Mouse (Mus musculus) forebrain, embryonic 11.5 days (tissue): ENCODE data around the gene Macf1. TPM values are rescaled to one million over a fixed set of nuclear protein-coding genes. Genes with fewer than 3 reads are reported as not detected.

Source experiments
- ATAC-seq: fragments of 200-750 bp; cut with Nextera tagmentation; replicated peaks from 2 replicates; pipeline ENCODE4 v1.8.0; 2017; ENCODE audit warnings: moderate TSS enrichment; ENCODE audit not compliant: low FRiP score
- DNase-seq: peaks from one replicate; pipeline ENCODE4 v3.0.0-alpha.2; 2017; ENCODE audit warnings: low spot score
- H3K27ac ChIP-seq: fragments of 300-500 bp; sonication (generic); 2 replicates; pipeline ENCODE4 v1.5.1; 2014; ENCODE audit warnings: low read depth, low read length
- H3K27me3 ChIP-seq: fragments of 300-500 bp; sonication (generic); 2 replicates; pipeline ENCODE4 v1.6.1; 2014; ENCODE audit warnings: mild to moderate bottlenecking, low read length, mixed read lengths; ENCODE audit not compliant: control insufficient read depth, insufficient read depth
- H3K36me3 ChIP-seq: fragments of 300-500 bp; sonication (generic); 2 replicates; pipeline ENCODE4 v1.6.1; 2014; ENCODE audit warnings: mild to moderate bottlenecking, low read length, moderate library complexity, mixed read lengths; ENCODE audit not compliant: control insufficient read depth, insufficient read depth
- H3K4me1 ChIP-seq: fragments of 300-500 bp; sonication (generic); replicated peaks from 2 replicates; pipeline ENCODE4 v1.6.1; 2014; ENCODE audit warnings: low read length, mixed read lengths; ENCODE audit not compliant: control insufficient read depth, insufficient read depth
- H3K4me2 ChIP-seq: fragments of 300-500 bp; sonication (generic); 2 replicates; pipeline ENCODE4 v1.6.1; 2014; ENCODE audit warnings: low read depth, mild to moderate bottlenecking, low read length, moderate library complexity, mixed read lengths; ENCODE audit not compliant: severe bottlenecking
- H3K4me3 ChIP-seq: fragments of 300-500 bp; sonication (generic); 2 replicates; pipeline ENCODE4 v1.5.1; 2014; ENCODE audit warnings: low read depth, low read length
- H3K9ac ChIP-seq: fragments of 300-500 bp; sonication (generic); 2 replicates; pipeline ENCODE4 v1.6.1; 2014; ENCODE audit warnings: low read length
- H3K9me3 ChIP-seq: fragments of 300-500 bp; sonication (generic); 2 replicates; pipeline ENCODE4 v1.6.1; 2016; ENCODE audit warnings: low read length, mixed read lengths; ENCODE audit not compliant: control insufficient read depth
- WGBS: fragments of 180-500 bp; shearing (Covaris S2); extraction: QIAGEN DNeasy Blood & Tissue Kit; methylation state at CpG from one replicate; pipeline ENCODE4 v1.1.7; 2014; 5-methylcytosine and 5-hydroxymethylcytosine counted together
- microRNA-seq: library from miRNA; unstranded; fragments of <30 nt; microRNA quantifications from one replicate; pipeline ENCODE4, GENCODE M21; 2016; ENCODE audit not compliant: insufficient number of aligned reads
- polyA plus RNA-seq: library from polyadenylated mRNA; unstranded; fragments of >200 nt; fragmentation: Nextera tagmentation; extraction: Ambion mirVana; gene quantifications from 2 replicates; pipeline ENCODE4 v1.2.1, GENCODE M21; 2014

The Macf1 gene
- polyA plus RNA-seq, 1 experiment from 2014 or later, result 88.8 TPM

- H3K4me3 ChIP-seq, result no peak overlapping the region
- 81% methylated on average over 3 of the region's 3 CpGs for WGBS
- H3K36me3 ChIP-seq, result no peaks in the 10 kb centered on the region
- no peaks in the 10 kb centered on the region for H3K9me3 ChIP-seq
- no peaks in the 10 kb centered on the region for H3K4me1 ChIP-seq
- no peaks in the 10 kb centered on the region for H3K27me3 ChIP-seq
- ATAC-seq, result no peak
- no peak overlapping the region for H3K27ac ChIP-seq
- H3K4me2 ChIP-seq, result no peak overlapping the region
- DNase-seq, result no peak
- H3K9ac ChIP-seq, result no peak overlapping the region
Observed at GRCm38 (mm10) chr4:123314497-123314896, 369.7 kb downstream of the Macf1 start.

- no peak for DNase-seq
- H3K27me3 ChIP-seq, result no peaks in the 10 kb centered on the region
- no peak overlapping the region for H3K9ac ChIP-seq
- 92% methylated on average over 6 of the region's 6 CpGs for WGBS
- H3K4me2 ChIP-seq, result no peak overlapping the region
- no peaks in the 10 kb centered on the region for H3K36me3 ChIP-seq
- H3K27ac ChIP-seq, result no peak overlapping the region
- no peaks in the 10 kb centered on the region for H3K9me3 ChIP-seq
- no peak overlapping the region for H3K4me3 ChIP-seq
- no peak for ATAC-seq
- H3K4me1 ChIP-seq, result no peaks in the 10 kb centered on the region
Observed at GRCm38 (mm10) chr4:123313010-123313409, 371.1 kb downstream of the Macf1 start.

GRCm38 (mm10) chr4:123311845-123312244, 372.3 kb downstream of the Macf1 start:
- Histone ChIP-seq H3K4me2 (no peak overlapping the region), H3K4me1 (no peaks in the 10 kb centered on the region), H3K27me3 (no peaks in the 10 kb centered on the region), H3K9me3 (no peaks in the 10 kb centered on the region), H3K27ac (no peak overlapping the region), H3K4me3 (no peak overlapping the region), H3K36me3 (no peaks in the 10 kb centered on the region), H3K9ac (no peak overlapping the region)
- no peak for DNase-seq
- ATAC-seq, result no peak
- WGBS, result 83% methylated on average over 7 of the region's 7 CpGs

GRCm38 (mm10) chr4:123308292-123308691, 375.9 kb downstream of the Macf1 start:
- no peak for ATAC-seq
- Histone ChIP-seq H3K4me2 (no peak overlapping the region), H3K4me1 (no peaks in the 10 kb centered on the region), H3K27ac (no peak overlapping the region), H3K9me3 (no peaks in the 10 kb centered on the region), H3K36me3 (no peaks in the 10 kb centered on the region), H3K4me3 (no peak overlapping the region), H3K27me3 (no peaks in the 10 kb centered on the region), H3K9ac (no peak overlapping the region)
- 60% methylated on average over 3 of the region's 3 CpGs for WGBS
- peak; percentile 41 for DNase-seq

- Histone ChIP-seq H3K4me2 (no peak overlapping the region), H3K27ac (no peak overlapping the region), H3K36me3 (no peaks in the 10 kb centered on the region), H3K9ac (no peak overlapping the region), H3K27me3 (no peaks in the 10 kb centered on the region), H3K4me3 (no peak overlapping the region), H3K9me3 (no peaks in the 10 kb centered on the region), H3K4me1 (no peaks in the 10 kb centered on the region)
- 93% methylated on average over 10 of the region's 10 CpGs for WGBS
- no peak for ATAC-seq
- peak; percentile 50 for DNase-seq
Observed at GRCm38 (mm10) chr4:123306999-123307398, 377.2 kb downstream of the Macf1 start.

GRCm38 (mm10) chr4:123305789-123306188, 378.4 kb downstream of the Macf1 start:
- H3K4me1 ChIP-seq, result no peaks in the 10 kb centered on the region
- ATAC-seq (0 out of 2 replicates have a peak, but pooled peaks have one; percentile 42), DNase-seq (peak; percentile 52)
- WGBS, result 52% methylated on average over 3 of the region's 3 CpGs
- H3K4me3 ChIP-seq, result no peak overlapping the region
- H3K9ac ChIP-seq, result no peak overlapping the region
- no peaks in the 10 kb centered on the region for H3K9me3 ChIP-seq
- no peaks in the 10 kb centered on the region for H3K36me3 ChIP-seq
- no peaks in the 10 kb centered on the region for H3K27me3 ChIP-seq
- H3K4me2 ChIP-seq, result no peak overlapping the region
- H3K27ac ChIP-seq, result no peak overlapping the region

Small RNAs within 50 kb of the gene (microRNA-seq; reads per million reads assigned to microRNA genes)
- gene Mir6398, result not detected

Other genes with a start within 250 kb of the Macf1 start
- 291 and 296 TPM in 2 replicates for gene Ndufs5, start 33.8 kb upstream of the Macf1 start, polyA plus RNA-seq
- gene Akirin1, start 66.0 kb upstream of the Macf1 start, polyA plus RNA-seq, result 86.9 and 88.4 TPM in 2 replicates
- gene Rhbdl2, start 103.5 kb upstream of the Macf1 start, polyA plus RNA-seq, result 0.68 and 1.4 TPM in 2 replicates
- not detected in 2 replicates for gene 4933427I04Rik, start 175.3 kb upstream of the Macf1 start, polyA plus RNA-seq
- gene Mycbp, start 220.5 kb upstream of the Macf1 start, polyA plus RNA-seq, result 58.6 and 59.9 TPM in 2 replicates
- gene Rragc, start 233.1 kb upstream of the Macf1 start, polyA plus RNA-seq, result 42.6 and 47.5 TPM in 2 replicates
- not detected in 2 replicates for gene 4930535I16Rik, start 233.7 kb upstream of the Macf1 start, polyA plus RNA-seq